Mouse (Mus musculus) MEL (cell line): ENCODE results near the gene Ippk. TPM values are rescaled to one million over a fixed set of nuclear protein-coding genes. Genes with fewer than 3 reads are reported as not detected.

Experiments used
- DNase-seq: peaks from one replicate; pipeline ENCODE4 v3.0.0; 2011; ENCODE audit warnings: low read depth, low spot score
- H3K27ac ChIP-seq: 2 replicates; pipeline ENCODE4 v1.5.1; 2012; ENCODE audit warnings: low read depth, mild to moderate bottlenecking, control low read depth, low read length, moderate library complexity; ENCODE audit not compliant: control insufficient read depth
- H3K27me3 ChIP-seq, 2 experiments: fragments of 150-350 bp in 1 of 2; sonication (generic) in 1 of 2; 2 replicates each; pipeline ENCODE4 v1.6.1; 2012; ENCODE audit warnings: low read length in 2 of 2, mild to moderate bottlenecking in 2 of 2, improper control_type of control experiment in 1 of 2, moderate library complexity in 1 of 2; ENCODE audit not compliant: insufficient read depth in 2 of 2, control insufficient read depth in 1 of 2
- H3K36me3 ChIP-seq, 2 experiments: 2 replicates each; pipeline ENCODE4 v1.6.1; 2012 to 2014; ENCODE audit warnings: low read length in 2 of 2, improper control_type of control experiment in 1 of 2, inconsistent platforms in 1 of 2, mild to moderate bottlenecking in 1 of 2; ENCODE audit not compliant: insufficient read depth in 2 of 2, control insufficient read depth in 1 of 2
- H3K4me1 ChIP-seq, 2 experiments: fragments of 150-350 bp in 1 of 2; sonication (generic) in 1 of 2; 2 replicates each; pipeline ENCODE4 v1.6.1; 2012; ENCODE audit warnings: low read length in 2 of 2, improper control_type of control experiment in 1 of 2, mild to moderate bottlenecking in 1 of 2; ENCODE audit not compliant: insufficient read depth in 2 of 2, control insufficient read depth in 1 of 2
- H3K4me3 ChIP-seq, 2 experiments: fragments of 150-350 bp in 1 of 2; sonication (generic) in 1 of 2; 2 replicates each; pipeline ENCODE4 v1.5.1; 2012; ENCODE audit warnings: low read depth in 2 of 2, low read length in 2 of 2, mild to moderate bottlenecking in 2 of 2, moderate library complexity in 2 of 2, control low read depth in 1 of 2, improper control_type of control experiment in 1 of 2; ENCODE audit not compliant: control insufficient read depth in 1 of 2, insufficient read depth in 1 of 2
- H3K79me2 ChIP-seq: 2 replicates; pipeline ENCODE4 v1.6.1; 2012; ENCODE audit warnings: mild to moderate bottlenecking, low read length, moderate library complexity; ENCODE audit not compliant: control insufficient read depth, poor library complexity, insufficient read depth
- H3K9ac ChIP-seq: 2 replicates; pipeline ENCODE4 v1.6.1; 2012; ENCODE audit warnings: low read depth, mild to moderate bottlenecking, control low read depth, low read length, moderate library complexity; ENCODE audit not compliant: control insufficient read depth, poor library complexity, severe bottlenecking
- H3K9me3 ChIP-seq: fragments of 150-350 bp; sonication (generic); replicated peaks from 2 replicates; pipeline ENCODE4 v1.6.1; 2012; ENCODE audit warnings: mild to moderate bottlenecking, low read length, improper control_type of control experiment, moderate library complexity; ENCODE audit not compliant: insufficient read depth
- ELF1 ChIP-seq: IDR thresholded peaks from 2 replicates; pipeline ENCODE4 v1.6.1; 2014; ENCODE audit warnings: low read depth, mild to moderate bottlenecking, inconsistent platforms, low read length, improper control_type of control experiment, moderate library complexity
- HCFC1 ChIP-seq: IDR thresholded peaks from 2 replicates; pipeline ENCODE4 v1.6.1; 2012; ENCODE audit warnings: low read depth, mild to moderate bottlenecking, inconsistent platforms, low read length, improper control_type of control experiment, moderate library complexity
- KAT2A ChIP-seq: conservative IDR thresholded peaks from 2 replicates; pipeline ENCODE4 v1.6.1; 2012; ENCODE audit warnings: low read depth, low read length, improper control_type of control experiment, inconsistent platforms
- MAFK ChIP-seq: IDR thresholded peaks from 2 replicates; pipeline ENCODE4 v1.6.1; 2011; ENCODE audit warnings: low read depth, mild to moderate bottlenecking, low read length, improper control_type of control experiment, borderline replicate concordance
- MYC ChIP-seq: IDR thresholded peaks from 2 replicates; pipeline ENCODE4 v1.6.1; 2011; ENCODE audit warnings: low read depth, mild to moderate bottlenecking, low read length, improper control_type of control experiment, moderate library complexity
- POLR2AphosphoS2 ChIP-seq: IDR thresholded peaks from 2 replicates; pipeline ENCODE4 v1.6.1; 2011; ENCODE audit warnings: low read length, improper control_type of control experiment
- RAD21 ChIP-seq: IDR thresholded peaks from 2 replicates; pipeline ENCODE4 v1.6.1; 2011; ENCODE audit warnings: mild to moderate bottlenecking, low read depth, low read length, improper control_type of control experiment
- TAL1 ChIP-seq: IDR thresholded peaks from 2 replicates; pipeline ENCODE4 v1.6.1; 2012; ENCODE audit warnings: mild to moderate bottlenecking, inconsistent platforms, low read length, moderate library complexity, mixed read lengths
- TBP ChIP-seq: IDR thresholded peaks from 2 replicates; pipeline ENCODE4 v1.8.0; 2011; ENCODE audit warnings: low read depth, low read length, improper control_type of control experiment
- USF2 ChIP-seq, 2 experiments: IDR thresholded peaks; 2 replicates each; pipeline ENCODE4 v1.6.1; 2011 to 2012; ENCODE audit warnings: improper control_type of control experiment in 2 of 2, low read length in 2 of 2, borderline replicate concordance in 1 of 2, inconsistent platforms in 1 of 2, low read depth in 1 of 2, mild to moderate bottlenecking in 1 of 2; ENCODE audit not compliant: insufficient read depth in 1 of 2
- ZMIZ1 ChIP-seq: IDR thresholded peaks from 2 replicates; pipeline ENCODE4 v1.6.1; 2012; ENCODE audit warnings: low read depth, mild to moderate bottlenecking, inconsistent platforms, low read length, improper control_type of control experiment, moderate library complexity
- ZNF384 ChIP-seq: IDR thresholded peaks from 2 replicates; pipeline ENCODE4 v1.6.1; 2012; ENCODE audit warnings: low read depth, mild to moderate bottlenecking, inconsistent platforms, low read length, improper control_type of control experiment
- polyA plus RNA-seq, 2 experiments: library from polyadenylated mRNA; stranded (reverse) in 1 of 2; unstranded in 1 of 2; fragments of >175 nt in 1 of 2; fragments of >200 nt in 1 of 2; gene quantifications; 2 replicates each; pipeline versions ENCODE4 v1.2.1 to v1.2.4; 2012; ENCODE audit warnings: low replicate concordance in 2 of 2, low read depth in 1 of 2; ENCODE audit not compliant: insufficient read length in 2 of 2, insufficient read depth in 1 of 2, missing spikeins in 1 of 2
- total RNA-seq: library from RNA; depleted of rRNA; stranded (reverse); fragments of 300-350 nt; gene quantifications from 2 replicates; pipeline ENCODE4 v1.2.3, GENCODE M21; 2012; rRNA removed

Gene Ippk
- total and polyA plus RNA-seq, 3 experiments: 14.0 to 19.6 TPM; not detected in 1

GRCm38 (mm10) chr13:49507176-49507575 is 86.1 kb downstream of the Ippk start:
- no peaks in the 10 kb centered on the region for H3K9me3 ChIP-seq

More at GRCm38 (mm10) chr13:49507176-49507575, 86.1 kb downstream of the Ippk start:
- Histone ChIP-seq H3K4me3 (no peak overlapping the region), H3K9ac (no peak overlapping the region), H3K4me1 (no peaks in the 10 kb centered on the region), H3K27me3 (no peaks in the 10 kb centered on the region), H3K79me2 (no peaks in the 10 kb centered on the region), H3K27ac (no peak overlapping the region), H3K36me3 (no peaks in the 10 kb centered on the region; a peak in 1 of 4 replicates)
- DNase-seq: no peak
- TF ChIP-seq RAD21: no peak
- no peak for TF ChIP-seq KAT2A
- TF ChIP-seq TAL1: no peak
- no peak for TF ChIP-seq POLR2AphosphoS2
- no peak for TF ChIP-seq ZNF384
- TF ChIP-seq ELF1: no peak
- no peak for TF ChIP-seq MAFK
- no peak for TF ChIP-seq HCFC1
- no peak for TF ChIP-seq USF2 (IDR thresholded peaks at IDR 0.05; ENCODE audit: borderline replicate concordance in 1 of 2, insufficient read depth in 1 of 2, low read depth in 1 of 2, low read length in 2 of 2)
- no peak for TF ChIP-seq TBP
- no peak for TF ChIP-seq ZMIZ1
- no peak for TF ChIP-seq MYC

Other genes starting within 250 kb of the Ippk start
- gene Ninj1, start 233.8 kb upstream of the Ippk start, total RNA-seq: 23.2 and 30.5 TPM in 2 replicates
- 10 to 100 TPM in 1 of 2 experiments, not detected in 1; 69.8 TPM for gene Ninj1, start 233.8 kb upstream of the Ippk start, polyA plus RNA-seq
- gene Card19, start 205.2 kb upstream of the Ippk start, total RNA-seq: 14.5 and 15.8 TPM in 2 replicates
- gene Card19, start 205.2 kb upstream of the Ippk start, polyA plus RNA-seq: 10 to 100 TPM in 1 of 2 experiments, not detected in 1; 51.8 TPM
- 12.5 and 16.2 TPM in 2 replicates for gene Susd3, start 172.5 kb upstream of the Ippk start, total RNA-seq
- 10 to 100 TPM in 1 of 2 experiments, not detected in 1; 10.8 TPM for gene Susd3, start 172.5 kb upstream of the Ippk start, polyA plus RNA-seq
- gene Fgd3, start 100.9 kb upstream of the Ippk start, total RNA-seq: 5.0 and 6.7 TPM in 2 replicates
- gene Fgd3, start 100.9 kb upstream of the Ippk start, polyA plus RNA-seq: 1 to 10 TPM in 1 of 2 experiments, not detected in 1; 6.9 TPM
- 18.0 and 21.8 TPM in 2 replicates for gene Bicd2, start 79.7 kb upstream of the Ippk start, total RNA-seq
- gene Bicd2, start 79.7 kb upstream of the Ippk start, polyA plus RNA-seq: 10 to 100 TPM in 1 of 2 experiments, not detected in 1; 22.6 TPM
- 0.26 and 0.31 TPM in 2 replicates for gene Tes3-ps, start 72.1 kb downstream of the Ippk start, total RNA-seq
- gene Tes3-ps, start 72.1 kb downstream of the Ippk start, polyA plus RNA-seq: under 1 TPM in 1 of 2 experiments, not detected in 1; 0.68 TPM
- 0.04 and 0.07 TPM in 2 replicates for gene Ecm2, start 83.6 kb downstream of the Ippk start, total RNA-seq
- gene Ecm2, start 83.6 kb downstream of the Ippk start, polyA plus RNA-seq: under 1 TPM in 1 of 2 experiments, not detected in 1; 0.08 TPM
- not detected in 2 replicates for gene Aspn, start 123.2 kb downstream of the Ippk start, total RNA-seq
- gene Aspn, start 123.2 kb downstream of the Ippk start, polyA plus RNA-seq: under 1 TPM in 1 of 2 experiments, not detected in 1; 0.04 TPM
- 0.04 and 0.13 TPM in 2 replicates for gene Omd, start 161.2 kb downstream of the Ippk start, total RNA-seq
- gene Omd, start 161.2 kb downstream of the Ippk start, polyA plus RNA-seq: 1 to 10 TPM in 1 of 2 experiments, not detected in 1; 4.1 TPM
- gene Ogn, start 186.8 kb downstream of the Ippk start, total RNA-seq: 0.04 TPM in 1 of 2 replicates, not detected in the other
- gene Ogn, start 186.8 kb downstream of the Ippk start, polyA plus RNA-seq: under 1 TPM in 1 of 2 experiments, not detected in 1; 0.06 TPM
- gene Cenpp, start 231.5 kb downstream of the Ippk start, total RNA-seq: 16.2 and 17.9 TPM in 2 replicates
- 10 to 100 TPM in 1 of 2 experiments, not detected in 1; 13.2 TPM for gene Cenpp, start 231.5 kb downstream of the Ippk start, polyA plus RNA-seq
- 23.6 and 26.2 TPM in 2 replicates for gene Nol8, start 231.8 kb downstream of the Ippk start, total RNA-seq
- gene Nol8, start 231.8 kb downstream of the Ippk start, polyA plus RNA-seq: 100 to 1,000 TPM in 1 of 2 experiments, 10 to 100 TPM in 1; 20.1 to 484 TPM